Mouse (Mus musculus): Measurements from ENCODE around the gene Dzank1.

DNA sequence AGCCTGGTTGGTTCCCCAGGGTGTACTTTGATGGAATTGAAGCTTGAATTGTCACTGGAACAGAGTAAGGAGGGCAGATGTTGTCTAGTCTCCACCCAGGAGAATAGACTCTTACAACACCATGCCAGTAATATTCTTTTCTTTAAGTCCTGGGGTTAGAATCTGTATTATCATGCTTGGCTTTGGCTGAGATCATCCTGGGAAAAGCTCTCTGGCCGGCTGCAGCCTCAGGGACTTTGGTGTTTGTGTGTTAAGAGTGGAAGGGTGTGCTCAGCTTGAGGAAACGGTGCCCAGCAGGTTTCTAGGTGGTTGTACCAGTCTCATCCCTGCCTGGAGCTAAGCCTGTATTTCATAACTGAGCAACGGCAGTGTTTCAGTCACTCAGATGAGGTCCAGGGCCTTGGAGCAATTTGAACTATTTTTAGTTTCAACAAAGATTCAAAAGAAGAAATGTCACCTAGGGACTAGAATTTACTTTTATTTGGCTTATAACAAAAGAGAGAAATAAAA lies 88.0 kb downstream of the Dzank1 start:
- TF ChIP-seq CHD2 (IDR thresholded peaks at IDR 0.05; ENCODE audit: low read depth, low read length) (no peak), HCFC1 (IDR thresholded peaks at IDR 0.05; ENCODE audit: borderline replicate concordance, insufficient read depth, low read length) (no peak), ZNF384 (IDR thresholded peaks at IDR 0.05; ENCODE audit: low read depth, low read length) (no peak), ZC3H11A (IDR thresholded peaks at IDR 0.05; ENCODE audit: borderline replicate concordance, low read depth, low read length) (no peak)

Measured in ES-E14 (cell line).